Mouse (Mus musculus) lung, adult 2 months (tissue): ENCODE measurements at regions not wholly inside any gene's neighbourhood (a gene's known extent, or its start where the extent isn't known, plus 50 kb on each side); places are given as distances from the start of the nearest gene placed in this dataset.

ENCODE experiments used
- CTCF ChIP-seq: fragments of 200-500 bp; IDR thresholded peaks from 2 replicates; pipeline ENCODE4 v1.5.1; 2011; ENCODE audit warnings: mild to moderate bottlenecking, low read length, control low read depth; ENCODE audit not compliant: insufficient read depth
- POLR2A ChIP-seq: fragments of 200-500 bp; IDR thresholded peaks from 2 replicates; pipeline ENCODE4 v1.6.1; 2011; ENCODE audit warnings: low read depth, mild to moderate bottlenecking, control low read depth, low read length, borderline replicate concordance; ENCODE audit errors: extremely low read depth

- TF ChIP-seq CTCF (no peak), POLR2A (no peak)
Observed at GRCm38 (mm10) chr2:19099384-19099783, 99.7 kb upstream of the Armc3 start.
